Mouse (Mus musculus) midbrain, embryonic 13.5 days (tissue): Measurements from ENCODE around the gene Dhx30. TPM values are rescaled to one million over a fixed set of nuclear protein-coding genes. Genes with fewer than 3 reads are reported as not detected.
A peak's percentile ranks its signal among the peaks of the same experiment; 100 is the strongest.
"Not testable (repeated sequence)": the region's sequence is repeated elsewhere in the genome, so short reads cannot be mapped to it uniquely, and the experiment has no call there.

Experiments
- ATAC-seq: fragments of 200-750 bp; cut with Nextera tagmentation; 2 replicates; pipeline ENCODE4 v1.8.0; 2017; ENCODE audit warnings: mild to moderate bottlenecking, moderate TSS enrichment, moderate library complexity
- H3K27ac ChIP-seq: fragments of 300-500 bp; sonication (generic); 2 replicates; pipeline ENCODE4 v1.5.1; 2015; ENCODE audit warnings: inconsistent platforms, mild to moderate bottlenecking, moderate library complexity
- H3K27me3 ChIP-seq: fragments of 300-500 bp; sonication (generic); 2 replicates; pipeline ENCODE4 v1.6.1; 2015; ENCODE audit warnings: mild to moderate bottlenecking, inconsistent platforms
- H3K36me3 ChIP-seq: fragments of 300-500 bp; sonication (generic); 2 replicates; pipeline ENCODE4 v1.6.1; 2015; ENCODE audit warnings: mild to moderate bottlenecking, inconsistent platforms
- H3K4me1 ChIP-seq: fragments of 300-500 bp; sonication (generic); replicated peaks from 2 replicates; pipeline ENCODE4 v1.6.1; 2015; ENCODE audit warnings: inconsistent platforms
- H3K4me2 ChIP-seq: fragments of 300-500 bp; sonication (generic); replicated peaks from 2 replicates; pipeline ENCODE4 v1.6.1; 2015; ENCODE audit warnings: moderate library complexity, mild to moderate bottlenecking, inconsistent platforms
- H3K4me3 ChIP-seq: fragments of 300-500 bp; sonication (generic); replicated peaks from 2 replicates; pipeline ENCODE4 v1.5.1; 2015; ENCODE audit warnings: mild to moderate bottlenecking, inconsistent platforms
- H3K9ac ChIP-seq: fragments of 300-500 bp; sonication (generic); replicated peaks from 2 replicates; pipeline ENCODE4 v1.6.1; 2015; ENCODE audit warnings: mild to moderate bottlenecking, inconsistent platforms
- H3K9me3 ChIP-seq: fragments of 300-500 bp; sonication (generic); 2 replicates; pipeline ENCODE4 v1.6.1; 2016; ENCODE audit warnings: mild to moderate bottlenecking, inconsistent platforms
- whole genome bisulfite sequencing: fragments of 180-500 bp; shearing (Covaris S2); methylation state at CpG from one replicate; pipeline ENCODE4 v1.1.7; 2015; 5-methylcytosine and 5-hydroxymethylcytosine counted together
- polyA plus RNA-seq: library from polyadenylated mRNA; unstranded; fragments of >200 nt; fragmentation: Nextera tagmentation; extraction: Ambion mirVana; gene quantifications from 2 replicates; pipeline ENCODE4 v1.2.1, GENCODE M21; 2015

Gene Dhx30
- polyA plus RNA-seq, 1 experiment from 2014 or later, result 221 TPM

DNA sequence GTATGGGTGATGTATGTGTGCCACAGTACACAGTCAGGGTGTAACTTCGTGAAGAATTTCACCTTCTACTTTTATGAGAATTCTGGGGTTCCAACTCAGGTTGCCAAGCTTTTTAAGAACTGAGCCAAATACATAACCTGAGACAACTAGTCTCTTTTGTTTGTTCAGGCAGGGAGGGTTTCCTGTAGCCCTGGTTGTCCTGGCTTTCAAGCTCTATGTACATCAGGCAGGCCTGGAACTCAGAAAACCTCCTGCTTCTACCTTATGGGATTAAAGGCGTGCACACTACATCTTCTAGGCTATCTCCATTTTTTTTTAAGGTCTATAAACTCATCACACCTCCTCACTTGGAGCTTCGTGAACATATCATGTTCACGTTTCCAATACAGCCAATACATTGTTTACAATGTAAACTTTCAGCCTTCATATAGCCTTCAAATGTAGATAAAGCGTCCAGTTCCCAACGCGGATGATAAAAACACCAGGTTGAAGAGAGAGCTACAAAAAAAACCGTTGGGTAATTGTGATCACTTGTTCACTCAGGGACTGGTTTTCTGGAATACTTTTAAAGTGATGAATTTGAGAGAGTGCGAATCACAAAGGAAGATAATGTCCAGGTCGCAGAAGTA, 13.4 kb upstream of the Dhx30 start:
- H3K4me3 ChIP-seq, result peak overlapping the region; percentile 91
- no peaks in the 10 kb centered on the region for H3K27me3 ChIP-seq
- H3K9me3 ChIP-seq, result no peaks in the 10 kb centered on the region
- peaks cover 7% of the 10 kb centered on the region for H3K36me3 ChIP-seq
- H3K27ac ChIP-seq, result peak overlapping the region; percentile 94
- H3K4me1 ChIP-seq, result peaks cover 39% of the 10 kb centered on the region
- WGBS, result 34% methylated on average over 10 of the region's 10 CpGs
- H3K9ac ChIP-seq, result peak overlapping the region; percentile 97
- no peak for ATAC-seq
- H3K4me2 ChIP-seq, result peak overlapping the region; percentile 65

DNA sequence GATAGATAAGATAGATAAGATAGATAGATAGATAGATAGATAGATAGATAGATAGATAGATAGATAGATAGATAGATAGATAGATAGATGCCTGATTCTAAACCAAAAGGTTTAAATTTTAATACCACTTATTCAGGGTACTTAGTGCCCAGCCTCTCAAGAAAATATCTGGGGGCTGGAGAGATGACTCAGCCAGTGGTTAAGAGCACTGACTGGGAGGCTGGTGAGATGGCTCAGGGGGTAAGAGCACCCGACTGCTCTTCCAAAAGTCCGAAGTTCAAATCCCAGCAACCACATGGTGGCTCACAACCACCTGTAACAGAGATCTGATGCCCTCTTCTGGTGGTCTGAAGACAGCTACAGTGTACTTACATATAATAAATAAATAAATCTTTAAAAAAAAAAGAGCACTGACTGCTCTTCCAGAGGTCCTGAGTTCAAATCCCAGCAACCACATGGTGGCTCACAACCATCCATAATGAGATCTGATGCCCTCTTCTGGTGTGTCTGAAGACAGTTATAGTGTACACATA, 6.4 kb upstream of the Dhx30 start:
- H3K4me2 ChIP-seq, ATAC-seq, H3K36me3 ChIP-seq, H3K27ac ChIP-seq, H3K27me3 ChIP-seq, H3K9me3 ChIP-seq, H3K4me1 ChIP-seq, H3K4me3 ChIP-seq, H3K9ac ChIP-seq: not testable (repeated sequence)
- 64% methylated on average over 2 of the region's 2 CpGs for WGBS

DNA sequence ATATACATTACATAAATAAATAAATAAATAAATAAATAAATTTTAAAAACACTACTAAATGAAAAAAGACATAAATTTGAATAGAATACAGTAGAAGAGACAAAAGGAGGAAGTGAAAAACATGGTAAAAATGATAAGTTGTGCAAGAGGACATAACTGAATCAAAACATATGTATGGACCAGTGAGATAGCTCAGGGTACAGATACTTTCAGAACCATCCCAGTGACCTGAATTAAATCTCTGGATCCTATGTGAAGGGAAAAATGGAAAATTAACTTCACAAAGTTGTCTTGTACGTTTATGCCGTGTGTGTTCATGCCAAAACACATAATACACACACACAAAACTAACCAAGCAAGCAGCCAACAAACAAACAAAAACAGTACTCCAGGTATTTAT, 5.7 kb upstream of the Dhx30 start:
- H3K4me2 ChIP-seq, result no peak overlapping the region
- peaks cover 10% of the 10 kb centered on the region for H3K4me1 ChIP-seq
- H3K27ac ChIP-seq, result no peak overlapping the region
- no peaks in the 10 kb centered on the region for H3K9me3 ChIP-seq
- ATAC-seq, result no peak
- H3K27me3 ChIP-seq, result no peaks in the 10 kb centered on the region
- H3K4me3 ChIP-seq, result no peak overlapping the region
- H3K9ac ChIP-seq, result no peak overlapping the region
- no peaks in the 10 kb centered on the region for H3K36me3 ChIP-seq
- WGBS, result 88% methylated on average over 2 of the region's 2 CpGs

DNA sequence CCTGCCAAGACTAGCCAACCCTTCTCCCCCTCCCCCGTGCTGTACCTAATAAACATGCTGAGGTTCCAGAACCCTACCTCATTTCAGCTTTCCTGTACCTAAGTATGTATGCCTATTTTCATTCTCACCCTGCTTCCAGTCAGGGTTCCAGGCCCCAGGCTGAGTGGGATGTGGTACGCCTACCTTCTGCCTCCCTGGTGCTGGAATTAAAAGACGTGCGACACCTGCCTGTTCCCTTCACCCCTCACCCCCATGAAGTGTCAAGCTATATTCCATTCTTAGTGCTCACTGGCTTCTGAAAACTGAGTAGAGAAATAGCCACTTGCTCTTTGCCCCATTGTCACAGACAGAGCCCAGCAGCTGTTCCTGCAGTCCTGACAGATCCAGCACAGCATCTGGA, 3.8 kb upstream of the Dhx30 start:
- no peak overlapping the region for H3K4me3 ChIP-seq
- no peaks in the 10 kb centered on the region for H3K27me3 ChIP-seq
- WGBS, result 83% methylated on average over 4 of the region's 4 CpGs
- H3K9me3 ChIP-seq, result no peaks in the 10 kb centered on the region
- no peaks in the 10 kb centered on the region for H3K36me3 ChIP-seq
- H3K4me2 ChIP-seq, result no peak overlapping the region
- ATAC-seq, result no peak
- H3K4me1 ChIP-seq, result peaks cover 15% of the 10 kb centered on the region
- no peak overlapping the region for H3K27ac ChIP-seq
- H3K9ac ChIP-seq, result no peak overlapping the region

DNA sequence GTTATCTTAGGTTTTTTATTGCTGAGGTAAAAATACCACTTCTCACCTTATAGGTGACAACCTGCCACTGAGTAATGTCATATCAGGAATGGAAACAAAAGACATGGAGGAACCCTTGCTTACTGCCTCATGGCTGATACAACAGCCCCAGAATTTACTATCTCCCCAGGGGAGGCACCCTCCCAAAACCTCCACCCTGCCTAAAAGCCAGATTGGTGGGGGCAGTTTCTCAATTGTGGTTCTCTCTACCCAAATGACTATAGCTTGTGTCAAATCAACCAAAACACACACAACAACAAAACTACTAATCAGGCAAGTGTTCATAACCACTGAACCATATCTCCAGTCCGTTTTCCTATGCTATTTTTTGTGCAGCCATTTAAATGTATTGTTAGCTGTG, 619 bp upstream of the Dhx30 start:
- Histone ChIP-seq H3K27me3 (no peaks in the 10 kb centered on the region), H3K4me1 (peaks cover 23% of the 10 kb centered on the region), H3K9ac (peak overlapping the region; percentile 92), H3K4me2 (peak overlapping the region; percentile 65), H3K4me3 (peak overlapping the region; percentile 86), H3K9me3 (no peaks in the 10 kb centered on the region), H3K36me3 (peaks cover 14% of the 10 kb centered on the region), H3K27ac (peak overlapping the region; percentile 97)
- 40% methylated on average over 1 of the region's 1 CpGs for WGBS
- ATAC-seq, result no peak

DNA sequence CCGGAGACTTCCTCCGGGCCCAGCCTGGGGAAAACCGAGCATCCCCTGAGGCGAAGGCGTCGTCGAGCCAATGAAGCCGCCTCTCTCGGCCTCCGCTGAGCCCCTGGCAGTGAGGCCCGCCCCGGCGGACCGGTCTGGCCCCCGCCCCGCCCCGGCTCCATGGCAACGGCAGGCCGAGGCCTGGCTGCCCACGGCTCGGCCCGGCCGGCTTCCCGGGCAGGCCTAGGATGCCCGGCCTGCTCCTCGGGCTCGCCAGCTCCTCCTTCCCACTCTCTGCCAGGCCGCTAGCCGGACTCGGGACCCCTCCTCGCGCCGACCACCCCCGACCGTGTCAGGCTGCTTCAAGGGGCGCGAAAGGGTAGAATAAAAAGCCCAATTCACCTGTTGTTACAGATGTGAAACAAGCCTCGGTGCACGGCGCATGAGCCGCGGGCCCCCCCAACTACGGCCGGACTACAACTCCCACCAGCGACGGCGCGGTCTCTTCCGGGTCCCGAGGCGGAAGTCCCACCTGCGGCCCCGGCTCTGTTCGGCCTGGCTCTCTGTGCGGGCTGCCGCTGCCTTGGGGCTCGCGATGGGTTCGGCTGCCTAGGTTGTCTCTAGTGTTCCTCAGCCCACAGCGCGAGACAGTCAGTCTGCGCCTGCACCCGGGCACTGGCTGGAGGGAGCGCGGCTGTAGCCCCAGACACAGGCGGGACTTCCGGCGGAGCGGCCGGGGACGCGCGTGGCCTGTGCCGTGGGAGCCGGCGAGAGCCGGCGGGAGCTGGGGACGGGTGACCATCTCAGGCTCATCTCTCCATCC, 452 bp downstream of the Dhx30 start, which contains the start of gene Smarcc1:
Gene Smarcc1 (plus strand): TSS at position 732 of the 802 bp plus-strand sequence.
- WGBS, result under 1% methylated on average over 78 of the region's 79 CpGs
- Histone ChIP-seq H3K36me3 (peaks cover 25% of the 10 kb centered on the region), H3K9ac (peak within 1 kb of the TSS; percentile 92), H3K4me2 (peak within 1 kb of the TSS; percentile 65), H3K27me3 (no peaks in the 10 kb centered on the region), H3K9me3 (no peaks in the 10 kb centered on the region), H3K4me3 (peak within 1 kb of the TSS; percentile 86), H3K4me1 (peaks cover 23% of the 10 kb centered on the region), H3K27ac (peak within 1 kb of the TSS; percentile 97)
- peak; percentile 98 for ATAC-seq

DNA sequence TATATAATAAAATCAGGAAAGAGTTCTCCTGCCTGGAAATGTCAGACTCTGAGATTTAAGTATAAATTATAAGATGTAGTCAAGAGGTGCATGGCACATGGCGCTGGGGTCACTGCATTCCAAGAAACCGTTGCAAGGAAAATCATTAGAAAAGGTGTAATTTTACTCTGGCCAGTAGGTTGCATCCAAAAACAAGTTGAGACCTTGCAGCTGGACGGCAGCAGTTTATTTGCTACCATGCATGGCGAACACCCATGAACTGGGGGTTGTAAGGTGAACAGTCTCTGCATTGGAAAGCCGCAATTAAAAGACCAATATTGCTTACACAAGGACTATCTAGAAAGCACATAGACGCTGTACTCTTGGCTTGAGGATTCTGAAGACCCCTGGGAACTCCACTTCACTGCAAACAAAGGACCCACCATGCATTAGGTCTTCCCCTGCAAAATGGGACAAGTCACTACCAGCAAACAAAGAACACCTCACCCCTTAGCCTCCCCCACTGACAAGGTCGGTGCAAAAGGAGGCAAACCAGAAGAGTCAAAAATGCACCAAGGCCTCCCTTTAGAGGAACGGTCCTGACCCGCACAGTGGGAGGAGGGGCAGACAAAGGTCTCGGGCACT, 1.2 kb downstream of the Dhx30 start:
- Histone ChIP-seq H3K36me3 (peaks cover 32% of the 10 kb centered on the region), H3K27ac (peak overlapping the region; percentile 97), H3K9ac (peak overlapping the region; percentile 92), H3K4me3 (peak overlapping the region; percentile 86), H3K9me3 (no peaks in the 10 kb centered on the region), H3K4me2 (peak overlapping the region; percentile 65), H3K27me3 (no peaks in the 10 kb centered on the region), H3K4me1 (peaks cover 23% of the 10 kb centered on the region)
- WGBS, result 8% methylated on average over 10 of the region's 10 CpGs
- ATAC-seq, result no peak

DNA sequence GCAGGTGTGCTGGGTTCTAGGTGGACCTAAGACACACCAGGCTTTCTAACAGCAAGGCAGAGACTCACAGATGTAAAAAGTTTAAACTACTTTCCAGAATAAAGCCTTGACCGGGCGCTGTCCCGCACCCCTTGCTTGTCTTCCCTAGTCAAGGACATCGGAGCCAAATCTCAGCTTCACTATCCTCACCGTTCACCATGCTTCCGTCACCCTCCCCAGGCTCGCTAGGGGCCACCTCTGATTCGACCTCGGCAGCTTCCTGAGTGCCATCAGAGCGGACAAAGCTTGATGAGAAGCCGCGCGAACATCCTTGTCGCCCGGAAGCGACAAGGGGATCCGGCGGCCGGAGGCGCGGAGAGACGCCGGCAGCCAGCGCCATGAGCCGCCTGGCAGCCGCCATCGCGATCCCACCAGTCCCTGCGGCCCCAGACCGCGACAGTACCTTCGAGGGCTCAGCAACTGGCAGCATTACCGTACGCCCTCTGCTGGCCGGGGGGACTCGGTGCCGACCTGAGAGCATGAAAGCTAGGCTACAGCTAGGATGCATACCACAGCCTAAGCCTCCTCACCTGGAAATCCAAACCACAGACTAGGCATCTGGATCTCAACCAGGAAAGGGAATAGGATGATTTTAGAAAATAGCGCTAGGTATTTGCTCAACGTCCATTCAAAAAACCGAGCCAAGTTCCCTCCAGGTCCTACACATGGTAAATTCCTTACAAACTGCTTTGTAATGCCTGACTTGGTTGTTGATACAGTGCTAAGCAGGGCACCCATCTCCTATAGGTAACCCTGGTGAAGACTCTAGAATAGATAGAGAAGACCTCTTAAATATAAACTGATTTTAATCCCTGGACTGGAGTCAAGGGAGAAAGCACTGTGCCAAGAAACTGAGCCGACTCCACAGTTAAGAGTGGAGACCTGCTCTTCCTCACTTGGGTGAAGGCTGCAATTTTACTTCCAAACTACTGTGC, 16.7 kb downstream of the Dhx30 start:
- Histone ChIP-seq H3K9ac (peak overlapping the region; percentile 92), H3K9me3 (no peaks in the 10 kb centered on the region), H3K4me1 (peaks cover 13% of the 10 kb centered on the region), H3K4me2 (peak overlapping the region; percentile 89), H3K4me3 (peak overlapping the region; percentile 94), H3K27ac (no peak overlapping the region; the same call in 1 of the 2 replicates), H3K36me3 (peaks cover 88% of the 10 kb centered on the region), H3K27me3 (no peaks in the 10 kb centered on the region)
- WGBS, result 4% methylated on average over 41 of the region's 41 CpGs
- peak; percentile 98 for ATAC-seq

DNA sequence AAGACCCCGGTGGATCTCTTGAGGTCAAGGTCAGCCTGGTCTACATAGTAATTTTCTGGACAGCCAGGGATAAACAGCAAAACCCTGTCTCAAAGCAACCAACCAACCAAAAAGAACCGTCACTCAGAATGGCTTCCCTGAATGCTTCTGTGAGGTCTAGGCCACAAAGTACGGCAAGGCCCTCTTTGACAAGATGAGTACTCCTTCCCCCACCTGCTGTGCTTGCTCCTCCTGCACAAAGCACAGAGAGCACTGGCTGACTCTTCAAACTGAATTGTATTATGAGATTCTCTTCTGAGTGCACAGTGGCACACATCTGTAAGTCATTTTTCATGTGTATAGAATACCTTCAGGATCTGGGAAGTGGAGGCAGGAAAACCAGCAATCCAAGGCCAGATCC, 19.8 kb downstream of the Dhx30 start:
- no peak overlapping the region for H3K4me2 ChIP-seq
- no peaks in the 10 kb centered on the region for H3K27me3 ChIP-seq
- H3K9ac ChIP-seq, result no peak overlapping the region
- no peak for ATAC-seq
- H3K36me3 ChIP-seq, result peaks cover 84% of the 10 kb centered on the region
- WGBS, result 82% methylated on average over 3 of the region's 3 CpGs
- H3K9me3 ChIP-seq, result no peaks in the 10 kb centered on the region
- no peak overlapping the region for H3K4me3 ChIP-seq
- H3K4me1 ChIP-seq, result peaks cover 13% of the 10 kb centered on the region
- no peak overlapping the region for H3K27ac ChIP-seq

DNA sequence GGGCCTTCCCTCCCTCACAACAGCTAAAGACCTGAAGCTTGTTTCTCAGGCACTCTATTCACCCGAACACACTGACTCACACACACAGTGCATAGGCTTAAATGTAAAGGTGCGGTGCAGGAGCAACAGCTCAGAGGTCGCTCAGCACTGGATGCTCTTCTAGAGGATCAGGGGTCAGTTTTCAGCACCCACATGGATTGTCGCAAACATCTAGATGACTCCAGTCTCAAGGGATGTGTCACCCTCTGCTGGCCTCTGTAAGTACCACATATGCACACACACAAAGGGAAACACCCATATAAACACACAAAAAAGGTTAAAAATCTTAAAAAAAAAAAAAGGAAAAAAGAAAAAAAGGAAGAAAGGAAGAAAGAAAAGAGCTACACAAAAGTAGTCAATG, 22.9 kb downstream of the Dhx30 start:
- WGBS, result over 99% methylated on average over 4 of the region's 4 CpGs
- Histone ChIP-seq H3K36me3 (peaks cover 94% of the 10 kb centered on the region), H3K4me3 (no peak overlapping the region), H3K9ac (no peak overlapping the region), H3K27ac (no peak overlapping the region), H3K27me3 (no peaks in the 10 kb centered on the region), H3K4me2 (no peak overlapping the region), H3K9me3 (no peaks in the 10 kb centered on the region), H3K4me1 (peaks cover under 1% of the 10 kb centered on the region; the same call in 1 of the 2 replicates)
- ATAC-seq, result no peak

DNA sequence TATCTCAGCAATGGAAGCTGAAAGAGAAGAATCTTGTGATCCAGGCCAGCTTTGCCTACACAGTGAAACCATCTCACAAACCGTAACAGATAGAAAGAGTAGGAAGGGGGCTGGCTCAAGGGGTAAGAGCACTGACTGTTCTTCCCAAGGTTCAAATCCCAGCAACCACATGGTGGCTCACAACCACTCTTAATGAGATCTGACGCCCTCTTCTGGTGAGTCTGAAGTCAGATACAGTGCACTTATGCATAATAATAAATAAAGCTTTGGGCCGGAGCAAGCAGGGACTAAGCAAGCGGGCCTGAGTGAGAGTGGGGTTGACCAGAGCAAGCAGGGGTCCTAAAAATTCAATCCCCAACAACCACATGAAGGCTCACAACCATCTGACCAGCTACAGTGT, 24.3 kb downstream of the Dhx30 start:
- no peak overlapping the region for H3K4me2 ChIP-seq
- ATAC-seq, result no peak
- 78% methylated on average over 4 of the region's 4 CpGs for WGBS

More for the DNA sequence above, 24.3 kb downstream of the Dhx30 start:
- Histone ChIP-seq H3K4me3 (no peak overlapping the region), H3K36me3 (peaks cover 94% of the 10 kb centered on the region), H3K27ac (no peak overlapping the region), H3K9me3 (no peaks in the 10 kb centered on the region), H3K4me1 (no peaks in the 10 kb centered on the region), H3K9ac (no peak overlapping the region), H3K27me3 (no peaks in the 10 kb centered on the region)
